Mouse (Mus musculus) urinary bladder, postnatal 4 days (tissue): Measurements from ENCODE around the gene Cercam.
"Not testable (repeated sequence)": the region's sequence is repeated elsewhere in the genome, so short reads cannot be mapped to it uniquely, and the experiment has no call there.

Source experiments
- DNase-seq, 2 experiments: peaks; one replicate each; pipeline ENCODE4 v3.0.0; 2021 to 2022; ENCODE audit warnings: low spot score in 2 of 2

Gene Cercam

GRCm38 (mm10) chr2:29853736-29854135, 15.2 kb upstream of the Cercam start:
- DNase-seq = no peak

GRCm38 (mm10) chr2:29855585-29856210, 13.3 kb upstream of the Cercam start:
- DNase-seq = no peak

- DNase-seq = no peak
Observed at GRCm38 (mm10) chr2:29856451-29857260, 12.3 kb upstream of the Cercam start.

GRCm38 (mm10) chr2:29857341-29857740, 11.6 kb upstream of the Cercam start:
- no peak for DNase-seq

- no peak for DNase-seq
Observed at GRCm38 (mm10) chr2:29857967-29858366, 11.0 kb upstream of the Cercam start.

- DNase-seq = no peak
Observed at GRCm38 (mm10) chr2:29858748-29859473, 10.1 kb upstream of the Cercam start.

- no peak for DNase-seq
Observed at GRCm38 (mm10) chr2:29865125-29865524, 3.8 kb upstream of the Cercam start.

GRCm38 (mm10) chr2:29869646-29870451, 885 bp downstream of the Cercam start:
- DNase-seq = no peak

GRCm38 (mm10) chr2:29872581-29873295, 3.8 kb downstream of the Cercam start:
- DNase-seq = no peak

- no peak for DNase-seq
Observed at GRCm38 (mm10) chr2:29873801-29874200, 4.8 kb downstream of the Cercam start.

GRCm38 (mm10) chr2:29878061-29878460, 9.1 kb downstream of the Cercam start:
- no peak for DNase-seq

GRCm38 (mm10) chr2:29879191-29879590, 10.2 kb downstream of the Cercam start:
- DNase-seq = no peak

GRCm38 (mm10) chr2:29879964-29880830, 11.2 kb downstream of the Cercam start:
- DNase-seq = no peak

GRCm38 (mm10) chr2:29886659-29887292, 17.8 kb downstream of the Cercam start:
- not testable (repeated sequence) for DNase-seq

- peak; percentile 100 for DNase-seq
Observed at GRCm38 (mm10) chr2:29889066-29889944, 20.3 kb downstream of the Cercam start, which contains the start of gene Odf2. Gene Odf2, plus strand, starts transcription at chr2:29889221.

- DNase-seq = peak; percentile 85 to 89
Observed at GRCm38 (mm10) chr2:29889991-29890833, 21.2 kb downstream of the Cercam start.

- no peak for DNase-seq
Observed at GRCm38 (mm10) chr2:29891773-29892172, 22.8 kb downstream of the Cercam start.

- DNase-seq = no peak
Observed at GRCm38 (mm10) chr2:29896071-29896470, 27.1 kb downstream of the Cercam start.
